Mouse (Mus musculus) c-Kit-positive CD71-positive TER-119-negative erythroid progenitor cells, embryonic 14.5 days (primary cell): ENCODE measurements around the gene Ccr7.

ENCODE experiments used
- DNase-seq: peaks from one replicate; pipeline ENCODE4 v3.0.0-alpha.2; 2013; ENCODE audit warnings: low read depth

The Ccr7 gene

GRCm38 (mm10) chr11:99153767-99154753 is 817 bp downstream of the Ccr7 start:
- no peak for DNase-seq

GRCm38 (mm10) chr11:99152323-99153144 is 2.3 kb downstream of the Ccr7 start:
- DNase-seq, result no peak

GRCm38 (mm10) chr11:99151333-99151930 is 3.4 kb downstream of the Ccr7 start:
- no peak for DNase-seq

GRCm38 (mm10) chr11:99150889-99151288 is 4.0 kb downstream of the Ccr7 start:
- DNase-seq, result no peak

GRCm38 (mm10) chr11:99149898-99150757 is 4.7 kb downstream of the Ccr7 start:
- peak; percentile 34 for DNase-seq

- no peak for DNase-seq
These were observed 5.8 kb downstream of the Ccr7 start for GRCm38 (mm10) chr11:99148896-99149703.

- DNase-seq, result no peak
These were observed 6.5 kb downstream of the Ccr7 start for GRCm38 (mm10) chr11:99148400-99148799.

- no peak for DNase-seq
These were observed 7.0 kb downstream of the Ccr7 start for GRCm38 (mm10) chr11:99147920-99148289.

GRCm38 (mm10) chr11:99147041-99147919 is 7.6 kb downstream of the Ccr7 start:
- no peak for DNase-seq

GRCm38 (mm10) chr11:99146558-99146957 is 8.3 kb downstream of the Ccr7 start:
- DNase-seq, result no peak

GRCm38 (mm10) chr11:99145765-99146164 is 9.1 kb downstream of the Ccr7 start:
- DNase-seq, result no peak

GRCm38 (mm10) chr11:99144940-99145339 is 9.9 kb downstream of the Ccr7 start:
- DNase-seq, result no peak

GRCm38 (mm10) chr11:99144456-99144855 is 10.4 kb downstream of the Ccr7 start:
- no peak for DNase-seq

- DNase-seq, result no peak
These were observed 11.5 kb downstream of the Ccr7 start for GRCm38 (mm10) chr11:99143123-99144082.

- DNase-seq, result no peak
These were observed 12.3 kb downstream of the Ccr7 start for GRCm38 (mm10) chr11:99142493-99143095.

- DNase-seq, result no peak
These were observed 12.8 kb downstream of the Ccr7 start for GRCm38 (mm10) chr11:99142046-99142445.

GRCm38 (mm10) chr11:99141600-99141999 is 13.3 kb downstream of the Ccr7 start:
- no peak for DNase-seq

GRCm38 (mm10) chr11:99138976-99139375 is 15.9 kb downstream of the Ccr7 start:
- no peak for DNase-seq
